Mouse (Mus musculus) MN1 (cell line): ENCODE measurements at regions not wholly inside any gene's neighbourhood (a gene's known extent, or its start where the extent isn't known, plus 50 kb on each side); places are given as distances from the start of the nearest gene placed in this dataset.

Source experiments
- DNase-seq: peaks from one replicate; pipeline ENCODE4 v3.0.0-alpha.2; 2016; ENCODE audit warnings: low spot score

DNA sequence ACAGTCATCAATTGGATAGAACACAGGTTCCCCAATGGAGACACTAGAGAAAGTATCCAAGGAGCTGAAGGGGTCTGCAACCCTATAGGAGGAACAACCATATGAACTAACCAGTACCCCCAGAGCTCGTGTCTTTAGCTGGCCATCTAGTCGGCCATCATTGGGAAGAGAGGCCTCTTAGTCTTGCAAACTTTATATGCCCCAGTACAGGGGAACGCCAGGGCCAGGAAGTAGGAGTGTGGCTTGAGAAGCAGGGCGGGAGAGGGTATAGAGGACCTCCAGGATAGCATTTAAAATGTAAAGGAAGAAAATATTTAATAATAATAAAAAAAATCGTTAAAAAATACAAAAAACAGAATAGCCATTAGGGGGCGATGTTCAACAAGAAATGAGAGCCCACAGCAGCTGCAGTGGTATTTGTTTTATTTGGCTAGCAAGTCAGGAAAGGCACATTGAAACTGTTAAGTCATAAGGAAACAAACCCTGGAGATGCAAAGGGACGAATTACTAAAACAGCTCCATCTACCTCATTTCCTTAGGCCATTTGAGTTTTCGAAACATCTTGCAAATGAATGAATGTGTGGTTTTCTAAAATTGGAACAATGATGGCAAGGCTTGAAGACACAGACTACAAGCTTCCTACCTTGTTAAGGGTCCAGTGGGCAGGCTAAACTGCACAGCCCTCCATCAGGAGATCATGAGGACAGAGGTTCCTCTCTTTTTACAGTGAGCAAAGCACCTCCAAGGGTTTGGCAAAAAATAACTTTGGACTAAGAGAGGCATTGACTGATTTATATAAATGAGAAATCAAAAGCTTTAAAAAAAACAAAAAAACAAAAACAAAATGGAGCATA lies 350.7 kb upstream of the Rasa1 start:
- DNase-seq: peak; percentile 7

DNA sequence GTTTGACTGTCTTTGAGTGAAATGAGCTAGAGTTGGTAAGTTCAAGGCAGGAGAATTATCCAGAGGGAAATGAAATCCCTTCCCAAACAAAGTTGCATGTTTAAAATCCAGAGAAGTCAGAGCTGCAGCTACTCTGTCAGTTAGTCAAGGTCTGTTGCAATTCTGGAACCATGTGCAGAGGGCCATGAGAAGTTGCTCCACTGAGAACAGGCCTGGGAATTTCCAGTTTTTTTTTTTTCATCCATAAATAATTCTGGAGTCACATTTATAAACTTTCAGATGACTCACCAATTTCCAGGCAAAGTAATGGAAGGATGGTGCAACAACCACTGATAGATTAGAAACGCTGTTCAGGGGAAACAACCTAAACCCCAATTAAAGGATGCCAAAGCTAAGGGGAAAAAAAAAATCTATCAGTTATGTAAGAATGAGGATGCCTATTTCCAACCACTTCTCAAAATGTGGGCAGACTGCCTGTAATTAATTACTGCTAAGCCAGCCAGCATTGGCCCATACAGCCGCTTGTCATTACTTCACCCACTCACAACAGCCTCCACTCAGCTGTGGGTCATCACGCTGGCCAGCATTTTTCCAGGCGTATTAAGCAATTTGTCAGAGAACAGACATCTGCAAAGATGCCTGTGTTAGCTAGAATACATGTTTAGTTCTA lies 340.7 kb upstream of the Rasa1 start:
- no peak for DNase-seq
